Mouse (Mus musculus) CD4-positive naive resting alpha-beta T cell, adult 76 days (primary cell): Measurements from ENCODE around the gene Plcb3. TPM values are rescaled to one million over a fixed set of nuclear protein-coding genes. Genes with fewer than 3 reads are reported as not detected.

Source experiments
- total RNA-seq: library from RNA; stranded (reverse); gene quantifications from one replicate; pipeline ENCODE4 v1.2.4, GENCODE M21; 2023

Gene Plcb3
- total RNA-seq, 1 experiment from 2014 or later: 8.1 TPM

Other genes with a start within 250 kb of the Plcb3 start
- gene Rps6ka4, start 135.8 kb downstream of the Plcb3 start, total RNA-seq: 26.8 TPM
- gene Ccdc88b, start 118.3 kb downstream of the Plcb3 start, total RNA-seq: 89.3 TPM
- gene Trmt112, start 66.8 kb downstream of the Plcb3 start, total RNA-seq: 125 TPM
- 48.4 TPM for gene Prdx5, start 66.4 kb downstream of the Plcb3 start, total RNA-seq
- gene Esrra, start 54.7 kb downstream of the Plcb3 start, total RNA-seq: 26.7 TPM
- gene Catsperz, start 51.1 kb downstream of the Plcb3 start, total RNA-seq: not detected
- 1.1 TPM for gene Kcnk4, start 42.0 kb downstream of the Plcb3 start, total RNA-seq
- gene Bad, start 34.6 kb downstream of the Plcb3 start, total RNA-seq: 10.2 TPM
- gene Gpr137, start 34.0 kb downstream of the Plcb3 start, total RNA-seq: 7.0 TPM
- gene Ppp1r14b, start 1.5 kb downstream of the Plcb3 start, total RNA-seq: 93.3 TPM
- gene Fkbp2, start 4.0 kb upstream of the Plcb3 start, total RNA-seq: 11.3 TPM
- gene Vegfb, start 11.2 kb upstream of the Plcb3 start, total RNA-seq: 7.7 TPM
- 28.4 TPM for gene Dnajc4, start 16.1 kb upstream of the Plcb3 start, total RNA-seq
- 5.1 TPM for gene Nudt22, start 19.6 kb upstream of the Plcb3 start, total RNA-seq
- gene Trpt1, start 19.7 kb upstream of the Plcb3 start, total RNA-seq: 2.1 TPM
- 143 TPM for gene Fermt3, start 43.0 kb upstream of the Plcb3 start, total RNA-seq
- gene Stip1, start 63.5 kb upstream of the Plcb3 start, total RNA-seq: 91.7 TPM
- 14.7 TPM for gene Macrod1, start 80.3 kb upstream of the Plcb3 start, total RNA-seq
- gene Flrt1, start 129.3 kb upstream of the Plcb3 start, total RNA-seq: not detected
- gene Otub1, start 229.8 kb upstream of the Plcb3 start, total RNA-seq: 107 TPM
- gene Cox8a, start 241.1 kb upstream of the Plcb3 start, total RNA-seq: 205 TPM